Mouse (Mus musculus) skeletal muscle tissue, postnatal 0 days (tissue): ENCODE data around the gene Ltb4r2. TPM values are rescaled to one million over a fixed set of nuclear protein-coding genes. Genes with fewer than 3 reads are reported as not detected.

Experiments used
- polyA plus RNA-seq: library from polyadenylated mRNA; unstranded; fragments of >200 nt; fragmentation: Nextera tagmentation; extraction: Ambion mirVana; gene quantifications from 2 replicates; pipeline ENCODE4 v1.2.1, GENCODE M21; 2015

Ltb4r2 gene
- polyA plus RNA-seq, result 0.23 and 0.41 TPM in 2 replicates

DNA sequence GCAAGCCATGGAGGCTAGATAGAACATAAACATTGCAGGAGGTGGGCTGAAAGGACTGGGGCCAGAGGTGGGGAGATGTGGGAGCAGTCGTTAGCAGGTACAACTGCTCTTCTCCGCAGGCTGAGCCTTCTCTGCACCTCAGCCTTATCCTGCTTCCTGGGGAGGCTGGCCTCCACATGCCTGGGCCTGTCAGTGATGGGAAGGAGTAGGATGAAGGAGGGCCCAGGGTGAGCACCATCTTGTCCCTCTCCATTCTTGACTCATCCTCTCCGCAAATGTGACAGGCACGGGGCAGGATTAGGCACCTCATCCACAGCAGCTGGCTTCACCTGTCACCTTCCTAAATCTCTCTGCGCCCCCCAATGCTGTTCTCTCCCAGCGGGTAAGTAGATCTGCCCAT, at the start of gene Ltb4r2:
Gene Ltb4r2, plus strand, starts transcription at position 266 of the 400 bp plus-strand sequence.

GRCm38 (mm10) chr14:55713729-55714122, 47.5 kb upstream of the Ltb4r2 start, which contains the start of gene Tgm1:
Tgm1 (minus strand) TSS chr14:55713926.

DNA sequence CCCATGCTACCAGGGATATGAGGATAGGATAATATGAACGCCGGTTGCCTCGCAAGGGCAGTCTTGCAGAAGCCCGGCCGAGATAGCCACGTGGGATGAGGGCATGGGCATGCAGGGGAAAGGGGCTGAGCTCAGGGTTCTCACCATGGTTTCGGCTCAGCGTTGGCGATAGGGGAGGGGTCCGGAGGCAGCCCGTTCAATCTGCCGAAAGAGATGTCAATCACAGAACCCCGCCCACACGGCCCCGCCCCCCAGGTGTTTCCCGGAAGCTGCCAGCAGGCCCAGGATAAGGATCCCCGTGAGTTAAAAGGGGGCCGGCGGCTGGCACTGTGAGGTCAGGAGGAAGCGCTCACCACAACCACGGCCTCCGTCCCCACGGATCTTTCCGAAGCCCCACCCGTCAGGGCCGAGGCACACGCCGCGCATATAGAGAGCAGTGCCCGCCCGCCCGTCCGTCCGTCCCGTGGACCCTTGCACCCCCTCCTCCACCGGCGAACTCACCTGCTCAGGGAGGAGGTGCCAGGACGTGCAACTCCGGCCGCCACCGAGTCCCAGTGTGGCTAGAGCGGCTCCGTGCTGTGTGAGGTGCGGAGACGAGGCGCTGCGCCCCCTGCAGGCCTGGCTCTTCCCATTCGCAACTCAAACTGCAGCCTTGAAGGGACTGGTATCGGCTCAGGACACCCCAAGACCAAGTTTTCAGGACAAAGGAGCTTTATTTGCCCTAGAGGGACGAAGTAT, 39.4 kb upstream of the Ltb4r2 start, which contains the start of gene Rabggta:
Gene Rabggta, minus strand, starts transcription at position 564 of the 738 bp plus-strand sequence.

DNA sequence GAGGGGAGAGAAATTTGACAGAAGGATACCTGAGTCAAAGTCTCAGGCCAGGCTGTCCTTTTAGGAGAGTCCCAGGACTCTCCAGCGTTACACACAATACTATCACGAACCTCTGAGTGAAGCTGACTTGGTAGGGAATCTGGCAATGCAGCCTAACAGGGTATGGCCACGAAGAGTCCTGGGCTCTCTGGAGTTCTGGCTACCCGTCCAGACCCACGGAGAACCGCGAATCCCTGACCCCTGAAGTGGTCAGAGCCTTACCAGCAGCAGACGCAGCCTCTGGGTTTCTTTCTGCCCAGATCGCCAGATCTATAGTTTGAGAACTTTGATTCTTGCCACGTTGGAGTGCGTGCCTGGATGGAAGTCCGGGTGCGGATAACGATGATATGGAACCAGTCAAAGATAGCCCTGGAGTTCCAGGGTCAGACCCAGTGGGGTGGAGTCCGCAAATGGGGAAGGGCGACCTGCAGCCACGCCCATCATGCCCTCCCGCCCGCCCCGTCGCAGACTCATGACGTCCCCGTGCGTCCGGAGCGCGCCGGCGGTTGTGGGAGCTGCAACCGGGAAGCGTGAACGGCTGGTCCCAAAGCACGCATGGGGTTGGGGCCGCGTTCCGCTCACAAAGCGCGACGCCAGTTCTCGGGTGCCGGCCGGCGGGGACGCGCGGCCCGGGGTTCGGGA, 15.9 kb upstream of the Ltb4r2 start, which contains the start of the genes Dhrs1 and Nop9:
Gene Dhrs1, minus strand, starts transcription at position 511 of the 681 bp plus-strand sequence.
Gene Nop9, plus strand, starts transcription at position 514 of the 681 bp plus-strand sequence.

DNA sequence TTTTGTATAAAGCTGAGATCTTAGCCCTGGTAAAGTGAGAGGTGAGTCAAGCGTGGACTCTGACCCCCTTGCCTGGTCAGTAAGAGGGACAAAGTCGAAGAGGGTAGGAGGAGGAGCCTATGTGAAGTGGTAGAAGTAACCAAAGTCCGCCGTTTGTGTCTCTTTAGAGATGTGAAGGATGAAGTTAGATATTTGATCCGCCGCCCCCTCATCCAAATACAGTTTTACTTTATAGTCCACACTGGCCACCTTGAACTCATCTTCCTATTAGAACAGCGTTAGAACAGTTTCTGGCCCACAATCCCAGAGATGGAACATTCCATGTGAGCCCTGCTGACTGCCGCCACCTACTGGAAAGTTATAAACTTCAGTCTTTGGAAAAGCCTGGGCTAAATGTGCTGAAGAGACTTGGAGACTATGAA, 2.9 kb upstream of the Ltb4r2 start, which contains the start of gene Cideb:
Gene Cideb, minus strand, starts transcription at position 96 of the 422 bp plus-strand sequence.

DNA sequence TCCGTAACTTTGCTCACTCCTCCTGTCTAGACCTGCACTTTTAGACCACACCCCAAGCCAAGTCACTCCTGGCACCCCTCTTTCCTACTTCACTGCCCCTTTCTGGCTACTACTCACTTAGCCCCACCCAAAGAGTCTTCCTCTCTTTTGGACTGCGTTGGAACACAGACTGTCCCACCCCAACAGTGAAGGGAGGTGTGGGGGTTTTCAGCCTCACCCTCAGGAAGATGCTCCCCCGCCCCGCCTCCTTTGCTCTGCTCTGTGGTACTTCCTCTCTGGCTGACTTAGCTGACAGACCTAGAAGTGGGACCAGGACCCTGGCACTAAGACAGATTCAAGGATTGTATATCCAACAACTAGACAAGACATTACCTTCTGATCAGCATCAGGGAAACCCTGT, 4.5 kb downstream of the Ltb4r2 start, which contains the start of gene Ltb4r1:
Gene Ltb4r1, plus strand, starts transcription at position 267 of the 400 bp plus-strand sequence.

GRCm38 (mm10) chr14:55783958-55784235, 22.7 kb downstream of the Ltb4r2 start, which contains the start of gene Adcy4:
Adcy4 (minus strand) TSS chr14:55784095.

GRCm38 (mm10) chr14:55788256-55789050, 27.2 kb downstream of the Ltb4r2 start, which contains the start of gene Ripk3:
Ripk3 (minus strand) TSS chr14:55788865.

Other genes with a start within 250 kb of the Ltb4r2 start
- not detected in 2 replicates for gene Nrl, start 236.4 kb upstream of the Ltb4r2 start, polyA plus RNA-seq
- gene Pck2, start 221.2 kb upstream of the Ltb4r2 start, polyA plus RNA-seq, result 15.8 and 17.4 TPM in 2 replicates
- 45.2 and 45.3 TPM in 2 replicates for gene Dcaf11, start 201.4 kb upstream of the Ltb4r2 start, polyA plus RNA-seq
- 1.2 and 1.5 TPM in 2 replicates for gene A730061H03Rik, start 201.0 kb upstream of the Ltb4r2 start, polyA plus RNA-seq
- gene Fitm1, start 185.8 kb upstream of the Ltb4r2 start, polyA plus RNA-seq, result 342 and 394 TPM in 2 replicates
- 88.6 and 106 TPM in 2 replicates for gene Psme1, start 183.3 kb upstream of the Ltb4r2 start, polyA plus RNA-seq
- 63.2 and 67.4 TPM in 2 replicates for gene Emc9, start 176.1 kb upstream of the Ltb4r2 start, polyA plus RNA-seq
- gene Psme2, start 170.3 kb upstream of the Ltb4r2 start, polyA plus RNA-seq, result 186 and 262 TPM in 2 replicates
- 10.3 and 13.4 TPM in 2 replicates for gene Rnf31, start 169.7 kb upstream of the Ltb4r2 start, polyA plus RNA-seq
- 11.4 and 12.2 TPM in 2 replicates for gene Irf9, start 157.9 kb upstream of the Ltb4r2 start, polyA plus RNA-seq
- gene Rec8, start 143.4 kb upstream of the Ltb4r2 start, polyA plus RNA-seq, result 1.8 and 1.9 TPM in 2 replicates
- gene Ipo4, start 125.5 kb upstream of the Ltb4r2 start, polyA plus RNA-seq, result 52.7 and 61.0 TPM in 2 replicates
- gene Gm49378, start 123.5 kb upstream of the Ltb4r2 start, polyA plus RNA-seq, result 1.3 and 2.0 TPM in 2 replicates
- gene Tm9sf1, start 117.6 kb upstream of the Ltb4r2 start, polyA plus RNA-seq, result 48.0 and 52.2 TPM in 2 replicates
- gene Tssk4, start 111.2 kb upstream of the Ltb4r2 start, polyA plus RNA-seq, result 0.24 and 0.32 TPM in 2 replicates
- 29.8 and 35.3 TPM in 2 replicates for gene Mdp1, start 100.9 kb upstream of the Ltb4r2 start, polyA plus RNA-seq
- gene Gmpr2, start 89.5 kb upstream of the Ltb4r2 start, polyA plus RNA-seq, result 15.1 and 16.5 TPM in 2 replicates
- gene Nedd8, start 89.3 kb upstream of the Ltb4r2 start, polyA plus RNA-seq, result 356 and 376 TPM in 2 replicates
- 14.2 and 15.0 TPM in 2 replicates for gene Tinf2, start 79.6 kb upstream of the Ltb4r2 start, polyA plus RNA-seq
- 0.35 and 1.9 TPM in 2 replicates for gene Tgm1, start 47.5 kb upstream of the Ltb4r2 start, polyA plus RNA-seq
- gene Rabggta, start 39.2 kb upstream of the Ltb4r2 start, polyA plus RNA-seq, result 12.8 and 13.3 TPM in 2 replicates
- gene Dhrs1, start 15.7 kb upstream of the Ltb4r2 start, polyA plus RNA-seq, result 41.5 and 50.2 TPM in 2 replicates
- gene Nop9, start 15.7 kb upstream of the Ltb4r2 start, polyA plus RNA-seq, result 14.6 and 17.5 TPM in 2 replicates
- 0.11 and 0.12 TPM in 2 replicates for gene Cideb, start 3.0 kb upstream of the Ltb4r2 start, polyA plus RNA-seq
- gene Ltb4r1, start 4.5 kb downstream of the Ltb4r2 start, polyA plus RNA-seq, result 0.21 and 0.61 TPM in 2 replicates
- gene Adcy4, start 22.7 kb downstream of the Ltb4r2 start, polyA plus RNA-seq, result 5.0 and 5.7 TPM in 2 replicates
- 6.7 and 11.8 TPM in 2 replicates for gene Ripk3, start 27.4 kb downstream of the Ltb4r2 start, polyA plus RNA-seq
- gene Nfatc4, start 61.7 kb downstream of the Ltb4r2 start, polyA plus RNA-seq, result 10.9 and 11.6 TPM in 2 replicates
- gene Nynrin, start 92.6 kb downstream of the Ltb4r2 start, polyA plus RNA-seq, result 3.1 and 3.3 TPM in 2 replicates
- gene Cbln3, start 123.0 kb downstream of the Ltb4r2 start, polyA plus RNA-seq, result 0.21 and 0.28 TPM in 2 replicates
- 6.2 and 7.7 TPM in 2 replicates for gene Khnyn, start 123.5 kb downstream of the Ltb4r2 start, polyA plus RNA-seq
- gene Sdr39u1, start 138.9 kb downstream of the Ltb4r2 start, polyA plus RNA-seq, result 66.3 and 69.2 TPM in 2 replicates
- gene Cma1, start 183.2 kb downstream of the Ltb4r2 start, polyA plus RNA-seq, result 390 and 665 TPM in 2 replicates
- gene Cma2, start 189.6 kb downstream of the Ltb4r2 start, polyA plus RNA-seq, result 0.28 and 0.91 TPM in 2 replicates